Mouse (Mus musculus): ENCODE data around the gene Tmem269. TPM values are rescaled to one million over a fixed set of nuclear protein-coding genes. Genes with fewer than 3 reads are reported as not detected.

The Tmem269 gene
- polyA plus RNA-seq, 1 experiment from 2014 or later = not detected

GRCm38 (mm10) chr4:119172919-119173650, 44.9 kb downstream of the Tmem269 start:
- Histone ChIP-seq H3K4me3 (replicated peaks) (peak overlapping the region; percentile 81), H3K4me2 (peak overlapping the region; percentile 81), H3K36me3 (replicated peaks) (peaks cover 27% of the 10 kb centered on the region), H3K9me3 (no peaks in the 10 kb centered on the region), H3K27ac (no peak overlapping the region), H3K4me1 (peaks cover 19% of the 10 kb centered on the region), H3K9ac (peak overlapping the region; percentile 87), H3K27me3 (0 out of 2 replicates have a peak, but pooled peaks cover 6% of the 10 kb centered on the region)
- WGBS = 48% methylated on average over 18 of the region's 18 CpGs
- ATAC-seq (ENCODE audit: low FRiP score) = no peak

DNA sequence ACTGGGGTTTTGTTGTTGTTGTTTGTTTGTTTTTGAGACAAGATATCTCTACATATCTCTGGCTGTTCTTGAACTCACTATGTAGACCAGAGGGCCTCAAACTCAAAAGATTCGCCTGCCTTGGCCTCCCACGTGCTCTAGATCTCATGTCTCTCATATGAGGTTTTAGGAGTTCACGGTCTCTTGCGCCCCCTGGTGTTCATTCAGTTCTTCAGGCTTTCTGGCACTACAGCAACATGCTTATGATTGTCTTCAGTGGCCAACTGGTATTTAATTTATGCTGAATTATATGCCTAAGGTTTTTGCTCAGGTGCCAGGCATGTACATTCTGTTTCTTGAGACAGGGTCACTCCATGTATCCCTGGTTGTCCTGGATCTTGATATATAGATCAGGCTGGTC, 50.4 kb downstream of the Tmem269 start:
- H3K9ac ChIP-seq = no peak overlapping the region
- 0 out of 2 replicates have a peak, but pooled peaks have one; percentile 51 for ATAC-seq (ENCODE audit: low FRiP score)
- peaks cover 12% of the 10 kb centered on the region for H3K4me1 ChIP-seq
- H3K4me3 ChIP-seq (replicated peaks) = no peak overlapping the region
- H3K4me2 ChIP-seq = no peak overlapping the region
- 5% methylated on average over 4 of the region's 4 CpGs for WGBS
- H3K27me3 ChIP-seq = no peaks in the 10 kb centered on the region
- H3K9me3 ChIP-seq = no peaks in the 10 kb centered on the region
- no peak overlapping the region for H3K27ac ChIP-seq
- H3K36me3 ChIP-seq (replicated peaks) = peaks cover 27% of the 10 kb centered on the region

- 89% methylated on average over 4 of the region's 4 CpGs for WGBS
- H3K4me3 ChIP-seq (replicated peaks) = no peak overlapping the region
- ATAC-seq (ENCODE audit: low FRiP score) = no peak
Observed at GRCm38 (mm10) chr4:119167068-119167467, 50.9 kb downstream of the Tmem269 start.

GRCm38 (mm10) chr4:119165916-119166315, 52.1 kb downstream of the Tmem269 start:
- WGBS = 80% methylated on average over 7 of the region's 7 CpGs
- Histone ChIP-seq H3K36me3 (replicated peaks) (peaks cover 27% of the 10 kb centered on the region), H3K9ac (no peak overlapping the region), H3K9me3 (no peaks in the 10 kb centered on the region), H3K27me3 (no peaks in the 10 kb centered on the region), H3K4me2 (no peak overlapping the region), H3K27ac (no peak overlapping the region), H3K4me1 (no peaks in the 10 kb centered on the region), H3K4me3 (replicated peaks) (no peak overlapping the region)
- ATAC-seq (ENCODE audit: low FRiP score) = no peak

More at GRCm38 (mm10) chr4:119167068-119167467, 50.9 kb downstream of the Tmem269 start:
- H3K27me3 ChIP-seq = no peaks in the 10 kb centered on the region
- H3K4me2 ChIP-seq = no peak overlapping the region
- no peaks in the 10 kb centered on the region for H3K9me3 ChIP-seq
- peaks cover 27% of the 10 kb centered on the region for H3K36me3 ChIP-seq (replicated peaks)
- no peak overlapping the region for H3K9ac ChIP-seq
- peaks cover 6% of the 10 kb centered on the region for H3K4me1 ChIP-seq
- no peak overlapping the region for H3K27ac ChIP-seq

- Histone ChIP-seq H3K9ac (no peak overlapping the region), H3K27me3 (no peaks in the 10 kb centered on the region), H3K27ac (no peak overlapping the region), H3K36me3 (replicated peaks) (no peaks in the 10 kb centered on the region), H3K9me3 (no peaks in the 10 kb centered on the region), H3K4me2 (no peak overlapping the region), H3K4me3 (replicated peaks) (no peak overlapping the region), H3K4me1 (no peaks in the 10 kb centered on the region)
- ATAC-seq (ENCODE audit: low FRiP score) = no peak
- 75% methylated on average over 4 of the region's 4 CpGs for WGBS
Observed at GRCm38 (mm10) chr4:119162990-119163389, 55.0 kb downstream of the Tmem269 start.

GRCm38 (mm10) chr4:119161358-119161757, 56.7 kb downstream of the Tmem269 start:
- Histone ChIP-seq H3K9me3 (no peaks in the 10 kb centered on the region), H3K27ac (no peak overlapping the region), H3K4me1 (no peaks in the 10 kb centered on the region), H3K4me3 (replicated peaks) (no peak overlapping the region), H3K9ac (no peak overlapping the region), H3K4me2 (no peak overlapping the region), H3K36me3 (replicated peaks) (no peaks in the 10 kb centered on the region), H3K27me3 (no peaks in the 10 kb centered on the region)
- ATAC-seq (ENCODE audit: low FRiP score) = no peak
- WGBS = 80% methylated on average over 3 of the region's 3 CpGs

DNA sequence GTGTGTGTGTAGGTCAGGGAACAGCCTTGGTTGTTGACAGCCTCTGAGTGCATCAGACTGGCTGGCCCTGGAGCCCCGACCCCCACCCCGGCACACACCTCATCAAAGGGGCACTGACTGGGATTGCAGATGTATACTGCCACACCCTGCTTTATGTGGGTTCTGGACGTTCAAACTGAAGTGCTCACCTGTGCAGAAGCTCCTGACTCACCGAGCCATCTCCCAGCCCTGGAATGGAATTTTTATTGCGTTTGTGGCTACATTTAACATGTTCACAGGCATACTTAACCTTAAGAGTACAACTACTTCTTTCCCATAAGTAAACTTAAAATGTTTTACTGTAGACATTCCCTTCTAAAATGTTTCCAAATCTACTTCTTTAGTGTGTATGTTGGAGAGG, 60.1 kb downstream of the Tmem269 start:
- no peak for ATAC-seq (ENCODE audit: low FRiP score)
- Histone ChIP-seq H3K27ac (no peak overlapping the region), H3K4me1 (no peaks in the 10 kb centered on the region), H3K36me3 (replicated peaks) (no peaks in the 10 kb centered on the region), H3K9ac (no peak overlapping the region), H3K9me3 (no peaks in the 10 kb centered on the region), H3K4me3 (replicated peaks) (no peak overlapping the region), H3K27me3 (no peaks in the 10 kb centered on the region), H3K4me2 (no peak overlapping the region)
- 89% methylated on average over 5 of the region's 5 CpGs for WGBS

- H3K36me3 ChIP-seq (replicated peaks) = no peaks in the 10 kb centered on the region
- no peaks in the 10 kb centered on the region for H3K4me1 ChIP-seq
- no peaks in the 10 kb centered on the region for H3K9me3 ChIP-seq
- H3K27me3 ChIP-seq = no peaks in the 10 kb centered on the region
- H3K9ac ChIP-seq = no peak overlapping the region
- H3K27ac ChIP-seq = no peak overlapping the region
- 36% methylated on average over 2 of the region's 2 CpGs for WGBS
- ATAC-seq (ENCODE audit: low FRiP score) = no peak
- no peak overlapping the region for H3K4me2 ChIP-seq
- no peak overlapping the region for H3K4me3 ChIP-seq (replicated peaks)
Observed at GRCm38 (mm10) chr4:119157186-119157585, 60.8 kb downstream of the Tmem269 start.

Other genes with a start within 250 kb of the Tmem269 start
- 110 and 113 TPM in 2 replicates for gene Slc2a1, start 109.5 kb downstream of the Tmem269 start, polyA plus RNA-seq (2016; fragmentation: Nextera tagmentation; extraction: Ambion mirVana)
- gene Zfp691, start 44.0 kb downstream of the Tmem269 start, polyA plus RNA-seq (2016; fragmentation: Nextera tagmentation; extraction: Ambion mirVana) = 7.8 and 9.9 TPM in 2 replicates
- gene Ermap, start 28.2 kb downstream of the Tmem269 start, polyA plus RNA-seq (2016; fragmentation: Nextera tagmentation; extraction: Ambion mirVana) = 3.6 and 5.1 TPM in 2 replicates
- 156 and 162 TPM in 2 replicates for gene Svbp, start 22.9 kb downstream of the Tmem269 start, polyA plus RNA-seq (2016; fragmentation: Nextera tagmentation; extraction: Ambion mirVana)
- 36.2 and 37.8 TPM in 2 replicates for gene AU022252, start 14.5 kb upstream of the Tmem269 start, polyA plus RNA-seq (2016; fragmentation: Nextera tagmentation; extraction: Ambion mirVana)
- gene P3h1, start 14.7 kb upstream of the Tmem269 start, polyA plus RNA-seq (2016; fragmentation: Nextera tagmentation; extraction: Ambion mirVana) = 10.3 and 15.7 TPM in 2 replicates
- gene Cldn19, start 37.2 kb upstream of the Tmem269 start, polyA plus RNA-seq (2016; fragmentation: Nextera tagmentation; extraction: Ambion mirVana) = 0.18 and 0.59 TPM in 2 replicates
- gene Ybx1, start 76.4 kb upstream of the Tmem269 start, polyA plus RNA-seq (2016; fragmentation: Nextera tagmentation; extraction: Ambion mirVana) = 1,255 and 1,318 TPM in 2 replicates
- 117 and 118 TPM in 2 replicates for gene Ppih, start 102.3 kb upstream of the Tmem269 start, polyA plus RNA-seq (2016; fragmentation: Nextera tagmentation; extraction: Ambion mirVana)
- 11.8 and 13.4 TPM in 2 replicates for gene Ccdc30, start 197.3 kb upstream of the Tmem269 start, polyA plus RNA-seq (2016; fragmentation: Nextera tagmentation; extraction: Ambion mirVana)
- gene Ppcs, start 204.2 kb upstream of the Tmem269 start, polyA plus RNA-seq (2016; fragmentation: Nextera tagmentation; extraction: Ambion mirVana) = 19.5 and 21.0 TPM in 2 replicates
- 0.31 TPM in 1 of 2 replicates, not detected in the other for gene Zmynd12, start 204.6 kb upstream of the Tmem269 start, polyA plus RNA-seq (2016; fragmentation: Nextera tagmentation; extraction: Ambion mirVana)